Mouse (Mus musculus) lung, postnatal 10 days (tissue): ENCODE measurements around the gene Pom121l2.
A peak's percentile ranks its signal among the peaks of the same experiment; 100 is the strongest.

Experiments
- DNase-seq: peaks from one replicate; pipeline ENCODE4 v3.0.0; 2021

Gene Pom121l2

GRCm38 (mm10) chr13:22020901-22021339 lies 39.9 kb downstream of the Pom121l2 start:
- DNase-seq = peak; percentile 76

- no peak for DNase-seq
Measured at GRCm38 (mm10) chr13:22021581-22021980, 40.6 kb downstream of the Pom121l2 start.

- peak; percentile 86 for DNase-seq
Measured at GRCm38 (mm10) chr13:22022241-22022640, 41.2 kb downstream of the Pom121l2 start.

GRCm38 (mm10) chr13:22026058-22027031 lies 45.4 kb downstream of the Pom121l2 start:
- DNase-seq = peak; percentile 87

- DNase-seq = peak; percentile 97
Measured at GRCm38 (mm10) chr13:22028673-22029460, 47.9 kb downstream of the Pom121l2 start.

GRCm38 (mm10) chr13:22029928-22030327 lies 48.9 kb downstream of the Pom121l2 start:
- DNase-seq = no peak

GRCm38 (mm10) chr13:22030493-22030892 lies 49.5 kb downstream of the Pom121l2 start:
- DNase-seq = no peak

GRCm38 (mm10) chr13:22033741-22034442 lies 52.9 kb downstream of the Pom121l2 start:
- DNase-seq = no peak

- DNase-seq = no peak
Measured at GRCm38 (mm10) chr13:22034443-22035266, 53.7 kb downstream of the Pom121l2 start.

- peak; percentile 92 for DNase-seq
Measured at GRCm38 (mm10) chr13:22035267-22036148, 54.5 kb downstream of the Pom121l2 start, which contains the start of the genes Hist1h2ah and Hist1h2bk. Gene Hist1h2ah (minus strand): TSS chr13:22035568. Gene Hist1h2bk (plus strand): TSS chr13:22035870.

- no peak for DNase-seq
Measured at GRCm38 (mm10) chr13:22036149-22036956, 55.4 kb downstream of the Pom121l2 start.

- no peak for DNase-seq
Measured at GRCm38 (mm10) chr13:22036986-22037385, 56.0 kb downstream of the Pom121l2 start.

- DNase-seq = no peak
Measured at GRCm38 (mm10) chr13:22037415-22037814, 56.4 kb downstream of the Pom121l2 start.
